Mouse (Mus musculus) left cerebral cortex, adult 18-20 months (tissue): ENCODE results near the gene BC016579. TPM values are rescaled to one million over a fixed set of nuclear protein-coding genes. Genes with fewer than 3 reads are reported as not detected.

Experiments
- DNase-seq, 2 experiments: peaks; one replicate each; pipeline ENCODE4 v3.0.0; 2021 to 2022; ENCODE audit warnings: low spot score in 2 of 2, mixed read lengths in 1 of 2
- long read RNA-seq, 2 experiments: library from polyadenylated mRNA; stranded (forward); transcript quantifications; one replicate each; pipeline ENCODE4 v2.0.0; 2021
- total RNA-seq, 2 experiments: library from RNA; stranded (reverse); gene quantifications; 2 replicates each; pipeline ENCODE4 v1.2.3; 2021

BC016579 gene
- total RNA-seq: under 1 TPM in 1 of 2 experiments, not detected in 1; 0.26 TPM
- long read RNA-seq, experiment 1: 0 reads
- long read RNA-seq, experiment 2, partial matches to known transcripts: 0 of 1 reads
- long read RNA-seq, experiment 2, other reads (novel, unspliced or antisense): 1 of 1 reads

DNA sequence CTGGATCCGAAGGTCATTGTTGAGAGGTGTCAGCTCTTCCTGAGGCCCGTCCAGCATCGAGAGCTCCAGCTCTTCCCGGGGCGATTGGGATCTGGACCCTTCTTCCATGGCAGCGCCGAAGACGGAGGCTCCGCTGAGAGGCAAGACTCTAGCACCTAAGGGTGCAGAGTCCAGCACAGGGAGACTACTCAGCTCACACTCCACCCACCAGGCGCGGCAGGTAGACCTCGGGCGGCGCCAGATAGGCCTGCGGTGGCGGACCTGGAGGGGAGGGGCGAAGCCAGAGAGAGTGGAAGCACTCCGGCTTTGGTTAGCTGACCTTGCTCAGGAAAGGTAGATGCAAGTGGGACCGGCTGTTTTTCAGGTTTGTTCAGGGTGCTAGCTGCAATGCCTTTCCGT, at the start of gene BC016579:
BC016579 (minus strand) TSS at position 135 of the 399 bp plus-strand sequence.
- DNase-seq: no peak

DNA sequence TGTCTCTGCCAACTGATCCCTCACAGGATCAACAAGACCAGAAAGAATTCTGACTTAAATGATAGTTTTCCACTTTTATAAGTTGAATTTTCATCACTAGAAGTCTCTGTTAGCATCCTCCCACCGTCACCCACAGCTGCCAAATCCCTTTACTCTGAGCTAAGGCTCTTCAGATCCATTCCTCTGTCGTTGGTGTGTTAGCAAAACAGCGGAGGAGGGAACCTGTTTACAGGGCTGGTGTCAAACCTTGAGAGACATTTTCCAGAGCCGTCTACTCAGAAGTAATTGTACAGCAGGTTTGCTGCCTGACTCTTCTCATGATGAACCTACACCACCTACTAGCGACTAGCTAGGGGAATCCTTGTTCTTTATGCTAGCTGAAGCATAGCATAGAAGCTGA, 45.4 kb upstream of the BC016579 start:
- no peak for DNase-seq

DNA sequence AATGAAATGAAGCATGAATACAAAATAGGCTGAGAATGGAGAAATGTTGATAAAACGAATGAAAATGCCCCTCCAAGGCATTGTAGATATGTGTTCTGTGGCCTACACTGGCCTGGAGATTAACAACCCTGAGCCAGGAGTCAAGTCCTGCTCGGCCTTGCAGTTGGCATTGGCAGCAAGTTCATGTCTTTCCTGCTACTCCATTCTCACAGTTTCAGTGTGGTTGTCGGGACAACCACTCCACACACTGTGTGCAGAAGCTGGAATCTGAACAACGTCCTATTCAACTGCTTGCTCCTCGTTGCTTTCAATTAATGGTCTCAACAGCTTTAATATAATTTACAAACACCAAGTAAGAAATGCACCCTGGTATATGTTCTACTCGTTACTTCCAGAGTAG, 44.1 kb upstream of the BC016579 start:
- DNase-seq: no peak

DNA sequence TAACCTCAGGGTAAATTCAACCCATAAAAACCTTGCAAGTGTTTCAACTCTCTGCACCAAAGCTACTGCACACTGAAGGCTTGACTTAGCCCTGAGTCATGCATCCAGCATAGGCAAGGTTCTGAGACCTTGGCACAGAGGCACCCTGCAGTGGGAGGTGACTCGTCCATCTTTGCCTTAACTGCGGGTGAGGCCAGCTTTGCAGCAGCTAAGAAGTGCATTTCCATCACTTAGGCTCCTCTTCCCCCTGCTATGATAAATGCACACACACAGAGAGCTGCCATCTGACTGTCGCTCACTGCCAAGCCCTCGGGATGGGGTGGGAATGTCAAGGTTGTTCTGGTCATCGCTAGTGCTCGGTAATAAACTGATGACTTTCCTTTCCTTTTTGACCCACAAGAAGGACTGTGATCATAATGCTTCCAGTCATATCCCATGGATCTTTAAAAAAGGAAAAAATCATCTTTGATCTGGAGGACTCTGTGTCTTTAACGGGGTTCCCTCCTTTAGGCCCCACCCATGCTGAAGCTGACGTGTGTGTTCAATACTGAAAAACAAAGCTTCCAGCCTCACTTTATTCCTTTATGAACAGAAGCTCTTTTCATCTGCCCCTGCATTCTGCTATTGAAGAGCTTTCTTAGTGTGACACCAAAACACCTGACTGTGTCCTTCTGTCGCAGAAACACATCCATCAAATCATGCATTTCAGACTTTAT, 41.7 kb upstream of the BC016579 start:
- DNase-seq: no peak

DNA sequence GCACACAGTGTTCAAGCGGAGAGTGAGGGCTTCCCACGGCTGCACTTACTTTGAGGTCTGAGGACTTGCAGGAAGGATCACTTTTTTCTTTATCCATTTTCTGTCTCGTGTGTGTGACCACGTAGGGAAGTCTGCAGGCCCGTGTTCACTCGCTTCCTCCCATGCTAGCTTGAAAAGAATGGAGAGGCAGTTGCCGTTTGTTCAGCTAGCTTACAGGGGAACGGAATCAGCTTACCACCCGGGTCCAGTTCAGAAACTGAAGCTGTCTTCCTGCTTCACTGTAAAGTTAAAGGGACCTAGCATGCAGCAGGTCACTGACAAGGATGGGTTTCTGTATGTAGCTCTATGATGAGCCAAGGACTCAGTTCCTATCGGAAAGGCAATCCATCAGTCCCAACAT, 39.7 kb upstream of the BC016579 start, which contains the start of gene Tmprss7:
Tmprss7 (minus strand) TSS at position 101 of the 400 bp plus-strand sequence.
- no peak for DNase-seq

DNA sequence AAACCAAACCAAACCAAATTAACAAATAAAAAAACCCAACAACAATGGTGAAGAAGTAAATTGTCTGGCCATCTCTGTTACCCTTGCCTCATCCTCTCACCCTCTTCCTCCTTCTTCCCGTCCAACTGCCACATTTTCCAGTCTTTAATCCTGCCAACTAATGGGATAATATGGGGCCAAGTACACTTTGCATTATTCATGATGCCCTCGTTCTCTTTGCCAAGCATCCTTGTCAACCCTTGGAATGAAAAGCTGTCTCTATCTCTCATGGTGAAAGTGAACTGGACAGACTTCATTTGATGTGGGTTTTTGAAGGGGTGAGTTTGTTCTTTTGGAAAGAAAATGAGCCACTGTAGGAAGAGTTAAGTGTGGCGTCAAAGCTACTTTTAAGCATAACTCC, 39.0 kb upstream of the BC016579 start:
- no peak for DNase-seq

DNA sequence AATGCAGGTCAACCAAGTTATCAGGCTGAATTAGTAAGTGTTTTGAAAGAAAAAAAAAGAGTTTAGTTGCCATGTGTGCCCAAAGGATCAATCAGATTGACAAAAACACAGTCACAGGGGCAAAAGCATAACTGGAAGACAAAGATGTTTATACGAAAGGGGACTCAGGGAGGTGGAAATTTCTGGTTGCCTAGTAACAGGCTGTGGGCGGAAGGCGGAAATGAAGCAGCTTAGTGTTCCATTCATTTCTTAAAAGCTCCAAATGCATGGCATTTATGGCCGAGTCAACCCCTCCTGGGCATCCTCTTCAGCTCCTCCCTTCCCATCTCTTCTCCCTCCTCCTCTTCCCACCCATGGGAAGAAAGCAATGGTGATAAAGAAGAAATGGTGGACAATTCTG, 36.3 kb upstream of the BC016579 start:
- peak; percentile 49 to 63 for DNase-seq

DNA sequence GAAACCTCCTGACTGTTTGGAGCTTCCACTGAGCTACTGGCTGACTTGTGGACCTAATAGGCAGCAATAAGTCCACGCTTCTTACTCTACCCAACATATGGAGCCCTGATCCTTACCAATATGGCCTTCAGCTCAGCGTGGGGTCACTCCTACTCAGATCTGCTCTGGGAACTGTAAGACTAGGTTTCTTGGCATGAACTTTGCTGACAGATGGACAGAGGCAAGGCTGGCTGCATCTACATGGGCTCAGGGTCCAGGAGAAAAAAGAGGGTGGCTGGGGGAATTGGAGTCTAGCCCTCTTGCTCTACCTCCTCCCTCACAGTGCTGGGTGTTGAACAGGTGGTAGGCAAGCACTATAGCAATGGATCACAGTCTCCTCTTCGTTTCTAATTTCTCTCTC, 33.0 kb upstream of the BC016579 start:
- no peak for DNase-seq

DNA sequence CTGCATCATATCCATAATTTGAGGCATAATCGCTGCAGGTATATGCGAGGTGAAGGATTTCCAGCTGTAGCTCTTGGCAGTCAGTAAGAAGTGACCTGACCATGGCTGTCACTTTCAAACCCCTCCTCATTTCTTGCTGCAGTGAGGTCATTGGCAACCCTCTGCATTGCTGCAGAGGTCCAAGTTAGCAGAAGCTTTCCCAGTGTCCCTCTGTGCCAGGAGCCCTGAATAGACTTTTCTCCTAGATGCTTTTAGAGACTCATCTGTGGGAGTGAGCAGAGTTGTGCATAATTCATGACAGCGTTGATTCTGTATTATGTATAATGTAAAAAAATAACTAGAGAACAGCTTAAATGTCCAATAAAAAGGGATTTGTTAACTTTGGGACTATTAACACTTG, 31.4 kb upstream of the BC016579 start:
- peak in 1 of 2 experiments; percentile 45 for DNase-seq

DNA sequence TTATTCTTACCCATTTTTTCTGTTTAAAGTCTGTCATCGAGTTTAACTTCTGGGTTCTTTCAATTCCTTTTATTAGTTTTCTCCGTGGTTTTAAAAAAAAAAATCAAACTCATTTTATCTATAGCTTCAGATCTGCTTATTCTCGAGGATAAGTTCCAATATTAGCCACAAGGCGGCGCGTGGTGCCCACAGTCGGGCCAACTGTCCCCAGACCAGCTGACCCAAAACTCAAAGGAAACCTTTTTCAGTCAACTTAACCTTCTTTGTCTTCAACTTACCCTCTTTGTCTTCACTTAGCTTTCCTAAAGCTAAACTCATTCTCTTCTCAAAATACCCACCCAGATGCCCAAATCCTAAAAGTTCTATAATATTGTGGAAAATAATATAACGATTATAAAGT, 30.9 kb upstream of the BC016579 start:
- peak; percentile 57 to 73 for DNase-seq

DNA sequence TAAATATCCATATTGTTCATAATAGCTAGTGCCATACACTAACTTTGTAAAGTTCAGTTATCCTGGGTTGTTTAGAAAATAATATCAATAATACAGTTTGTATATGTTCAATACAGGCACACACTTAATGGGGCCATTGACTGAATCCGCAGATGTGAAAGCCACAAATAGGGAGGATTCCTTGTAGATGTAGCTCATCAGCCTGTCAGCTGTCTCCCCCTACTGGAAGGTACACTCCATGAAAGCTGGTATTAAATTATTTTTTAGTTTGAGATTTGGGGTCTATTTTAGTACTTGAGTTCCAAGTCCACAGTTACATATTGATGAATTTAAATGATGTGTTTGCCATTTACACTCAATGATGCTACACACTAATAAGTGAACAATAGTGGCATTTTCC, 22.6 kb upstream of the BC016579 start:
- DNase-seq: no peak

DNA sequence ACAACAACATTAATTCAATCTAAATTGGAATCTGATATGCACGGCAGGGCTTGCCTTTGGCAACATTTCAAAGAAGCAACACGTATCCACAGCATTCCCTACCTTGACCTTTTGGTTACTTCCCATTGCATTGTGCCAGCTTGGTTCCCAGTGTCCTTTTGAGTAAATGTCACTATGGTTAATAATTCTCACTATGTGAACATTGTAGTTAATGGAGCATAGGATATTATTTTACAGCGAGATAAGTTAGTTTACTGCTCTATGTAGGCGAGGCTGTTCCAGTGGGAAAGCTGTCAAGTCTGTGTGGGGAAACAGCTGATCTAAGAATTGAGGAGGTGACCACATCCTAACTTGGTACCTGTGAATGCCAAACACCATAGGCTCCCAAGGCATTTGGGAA, 16.1 kb upstream of the BC016579 start:
- DNase-seq: no peak

DNA sequence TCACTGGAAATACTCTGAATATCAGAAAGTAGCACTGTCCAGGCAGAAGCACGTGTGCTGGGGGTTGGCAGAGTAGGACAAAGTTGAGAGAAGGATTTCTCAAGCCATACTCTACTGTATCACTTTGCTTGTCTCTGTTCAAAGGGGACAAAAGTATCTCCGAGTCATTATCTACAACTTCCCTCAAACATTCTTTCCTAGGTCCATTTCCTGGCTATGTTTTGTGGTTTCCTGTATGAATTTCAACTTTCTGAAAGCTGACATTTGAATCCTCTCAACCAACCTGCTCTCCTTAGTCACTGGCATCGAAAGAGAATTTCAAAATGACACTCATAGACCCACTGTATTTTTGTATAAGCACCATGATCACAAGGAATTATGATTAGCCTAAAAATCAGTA, 14.3 kb upstream of the BC016579 start:
- no peak for DNase-seq

DNA sequence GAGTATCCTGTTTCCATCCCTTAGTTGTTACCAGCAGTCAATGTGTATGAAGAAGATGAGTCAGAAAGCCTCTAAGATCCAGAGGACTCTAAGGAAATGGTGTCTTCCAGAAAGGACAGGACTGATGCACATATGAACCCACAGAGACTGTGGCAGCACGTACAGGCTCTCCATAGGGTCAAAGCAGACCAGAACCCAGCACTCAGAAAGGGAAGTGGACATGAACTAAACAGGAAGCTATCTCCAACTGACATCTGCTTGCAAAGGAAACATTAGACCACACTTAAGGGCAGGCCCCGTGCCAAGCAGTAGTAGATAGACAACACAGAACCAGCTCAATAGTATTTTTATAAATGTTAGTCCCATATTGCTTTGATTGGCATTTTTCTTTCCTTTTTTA, 12.3 kb upstream of the BC016579 start:
- DNase-seq: no peak

DNA sequence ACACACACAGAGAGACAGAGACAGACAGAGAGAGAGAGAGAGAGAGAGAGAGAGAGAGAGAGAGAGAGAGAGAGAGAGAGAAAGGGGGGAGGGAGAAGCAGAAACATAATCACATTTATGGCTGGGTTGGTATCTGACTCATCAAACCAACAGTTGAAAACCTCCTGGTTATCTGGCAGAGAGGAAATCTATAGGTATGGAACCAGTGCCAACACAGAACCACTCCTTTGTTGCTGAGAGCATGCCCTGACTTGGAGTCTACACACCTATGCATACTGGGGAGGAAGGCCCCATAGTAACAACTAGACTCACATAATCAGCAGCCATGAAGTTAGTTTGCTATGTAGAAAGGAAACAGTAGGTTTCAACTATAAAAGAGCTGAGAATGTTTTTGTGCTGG, 8.5 kb upstream of the BC016579 start:
- DNase-seq: no peak

DNA sequence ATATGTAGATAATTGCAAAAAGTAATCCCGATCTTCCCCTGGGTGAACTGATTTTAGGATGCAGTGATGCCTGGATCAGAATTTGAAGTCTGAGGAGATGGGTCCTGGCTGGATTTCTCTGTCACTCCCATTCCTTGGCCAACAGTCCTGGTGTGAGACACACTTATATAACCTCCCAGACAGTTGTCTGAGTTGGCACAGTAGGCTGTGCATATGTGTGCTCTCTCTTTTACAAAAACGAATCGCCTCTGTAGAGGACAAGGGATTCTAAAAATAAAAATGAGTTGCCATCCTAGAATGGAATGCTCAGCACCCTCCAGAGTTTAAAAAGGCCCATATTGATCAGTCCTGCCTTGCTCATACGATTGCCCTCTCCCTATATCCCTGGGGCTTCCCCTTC, 5.7 kb upstream of the BC016579 start:
- DNase-seq: peak; percentile 58 to 59

DNA sequence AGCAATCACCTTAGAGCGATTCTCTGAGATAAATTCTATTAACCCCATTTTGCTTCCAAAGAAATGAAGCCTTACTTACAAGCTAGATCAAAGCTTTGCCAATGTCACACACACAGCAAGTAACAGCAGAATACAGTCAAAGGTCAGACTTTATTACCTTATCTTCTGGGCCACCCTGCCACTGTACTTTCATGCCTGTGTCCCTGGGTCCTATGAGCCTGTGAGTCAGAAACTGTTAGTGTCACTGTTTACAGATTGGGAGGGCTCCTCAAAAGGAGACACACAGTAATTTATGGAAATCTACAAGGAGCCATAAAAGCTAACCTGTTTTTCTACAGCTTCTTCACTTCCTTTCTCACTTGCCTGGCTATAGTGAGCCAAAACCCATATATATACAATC, 4.4 kb upstream of the BC016579 start:
- DNase-seq: no peak

DNA sequence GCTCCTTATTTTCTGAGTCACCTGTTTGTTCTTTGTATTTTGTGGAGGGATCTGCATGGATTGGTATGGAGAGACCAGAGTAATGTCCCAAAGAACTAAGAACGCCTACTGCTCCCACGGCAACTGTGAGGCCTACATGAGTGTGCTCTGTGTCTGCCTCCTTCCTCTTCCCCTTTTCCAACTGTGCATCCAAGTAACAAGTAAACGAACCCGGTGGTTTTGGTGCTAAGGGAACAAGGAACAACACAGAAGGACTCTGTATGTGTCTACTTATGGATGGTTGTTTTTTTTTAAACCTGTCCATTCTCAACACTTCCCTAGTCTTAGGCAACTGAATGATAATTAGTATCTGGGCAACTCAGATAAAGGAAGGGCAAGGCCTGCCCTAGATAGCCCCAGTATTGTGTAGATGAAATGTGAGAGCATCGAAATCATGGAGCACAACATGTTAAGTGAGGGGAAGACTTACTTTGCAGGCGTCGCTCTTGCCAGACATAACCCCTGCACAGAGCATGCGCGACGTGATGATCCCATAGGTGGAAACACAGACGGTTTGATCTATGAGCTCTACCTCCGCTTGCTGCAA, 3.8 kb upstream of the BC016579 start:
- DNase-seq: no peak

DNA sequence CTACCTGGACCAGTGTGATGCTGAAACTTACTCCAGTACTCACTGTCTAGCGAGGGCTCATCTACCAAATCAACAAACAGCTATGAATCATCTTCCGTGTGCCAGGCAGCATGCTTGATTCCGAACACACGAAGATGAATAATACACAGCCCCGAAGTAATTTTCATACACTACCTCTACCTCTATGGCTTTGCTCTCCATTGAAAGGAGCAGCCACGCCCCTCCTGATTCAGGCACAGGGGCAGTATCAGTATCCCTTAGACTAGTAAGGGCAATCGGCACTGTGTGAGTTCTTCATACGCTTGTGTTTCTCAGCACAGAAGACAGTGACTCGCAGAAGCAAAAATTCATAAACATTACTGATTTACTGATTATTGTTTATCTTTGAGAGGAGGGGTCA, 597 bp upstream of the BC016579 start:
- DNase-seq: no peak

DNA sequence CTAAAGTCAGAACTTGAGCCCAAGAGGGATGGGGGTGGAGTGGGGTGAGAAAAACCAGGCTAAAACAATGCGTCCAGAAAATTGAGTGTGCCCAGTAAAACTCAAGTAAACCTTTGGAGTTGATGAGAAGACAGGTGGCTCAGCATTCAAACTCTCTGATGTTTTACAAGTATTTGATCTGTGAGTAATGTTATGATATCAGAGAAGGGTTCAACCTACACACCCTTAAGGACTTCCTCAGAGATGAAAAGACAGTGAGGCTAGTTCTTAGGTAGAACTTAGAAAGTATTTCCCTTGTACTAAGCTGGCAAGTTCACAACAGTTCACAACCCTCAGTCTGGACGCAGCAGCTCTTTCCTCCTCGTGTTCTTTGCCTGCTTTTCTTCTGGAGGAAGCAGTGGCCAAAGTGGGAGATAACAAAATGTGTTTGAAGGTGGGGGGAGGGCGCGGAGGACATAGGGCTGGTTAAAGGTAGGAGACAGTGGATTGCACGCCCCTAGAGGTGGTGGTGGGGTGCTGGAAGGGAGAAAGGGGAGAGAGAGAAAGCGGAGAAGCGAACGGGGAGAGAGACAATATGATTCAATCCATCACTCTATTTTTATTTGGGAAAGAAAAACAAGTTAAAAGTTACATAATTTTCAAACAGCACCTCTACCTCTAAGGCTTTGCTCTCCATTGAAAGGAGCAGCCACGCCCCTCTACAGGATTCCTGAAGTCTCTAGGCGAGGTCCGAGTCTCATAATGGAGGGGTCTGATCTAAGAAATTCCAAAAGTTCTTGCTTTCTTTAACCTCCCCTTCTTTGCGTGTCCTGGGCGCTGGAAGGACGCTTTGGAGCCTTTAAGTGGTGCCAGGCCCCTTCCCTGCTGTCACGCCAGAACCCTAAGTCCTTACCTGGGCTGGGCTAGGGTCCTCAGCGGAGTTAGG, 597 bp downstream of the BC016579 start:
- no peak for DNase-seq

DNA sequence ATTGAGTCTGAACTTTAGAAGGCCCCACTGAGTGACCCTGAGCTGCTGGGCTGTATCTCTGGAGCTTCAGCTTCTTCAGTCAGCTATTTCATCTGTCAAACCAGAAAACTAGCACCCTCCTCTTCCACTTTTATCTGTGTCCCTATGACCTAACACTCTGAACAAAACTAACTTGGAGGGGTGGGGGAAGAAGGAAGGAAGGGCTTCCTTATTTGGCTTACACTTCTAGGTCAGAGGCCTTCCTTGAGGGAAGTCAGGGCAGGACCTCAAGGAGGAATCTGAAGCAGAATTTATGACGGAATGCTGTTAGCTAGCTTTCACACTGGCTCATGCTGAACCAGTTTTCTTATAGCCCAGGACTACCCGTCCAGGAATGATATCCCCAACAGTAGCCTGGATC, 2.4 kb downstream of the BC016579 start:
- no peak for DNase-seq

DNA sequence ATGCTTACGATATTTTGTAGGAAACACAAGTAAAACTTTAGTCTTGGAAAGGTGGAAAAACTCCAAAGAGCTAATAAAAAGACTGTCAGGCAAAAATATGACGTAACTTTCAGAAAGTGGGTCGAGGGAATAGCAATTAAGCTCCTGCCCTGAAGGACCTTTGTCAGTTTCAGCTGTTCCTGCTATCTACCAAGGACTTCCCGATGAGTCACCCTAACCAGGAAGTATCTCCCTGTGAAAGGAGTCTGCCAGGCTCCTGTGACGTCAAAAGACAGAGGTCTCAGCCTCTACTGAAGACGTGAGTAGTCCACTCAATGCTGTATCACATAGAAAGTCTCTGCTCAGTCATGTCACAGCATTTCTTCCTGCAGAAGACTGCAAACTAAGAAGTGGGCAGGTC, 9.5 kb downstream of the BC016579 start:
- no peak for DNase-seq
